Mouse (Mus musculus) olfactory bulb, adult 2 months (tissue): ENCODE measurements at regions not wholly inside any gene's neighbourhood (a gene's known extent, or its start where the extent isn't known, plus 50 kb on each side); places are given as distances from the start of the nearest gene placed in this dataset.

Experiments
- CTCF ChIP-seq: fragments of 200-500 bp; IDR thresholded peaks from 2 replicates; pipeline ENCODE4 v1.5.1; 2012; ENCODE audit warnings: low read depth, mild to moderate bottlenecking, low read length, moderate library complexity; ENCODE audit not compliant: insufficient read depth
- POLR2A ChIP-seq: fragments of 200-500 bp; IDR thresholded peaks from 2 replicates; pipeline ENCODE4 v1.6.1; 2012; ENCODE audit warnings: mild to moderate bottlenecking, low read depth, low read length, moderate library complexity; ENCODE audit not compliant: insufficient read depth

- TF ChIP-seq CTCF (no peak), POLR2A (no peak)
Measured at GRCm38 (mm10) chr1:71925501-71925900, 272.5 kb upstream of the Fn1 start.
